Mouse (Mus musculus) adrenal gland, postnatal 14 days (tissue): ENCODE results near the gene Mecom. TPM values are rescaled to one million over a fixed set of nuclear protein-coding genes. Genes with fewer than 3 reads are reported as not detected.
"Not testable (repeated sequence)": the region's sequence is repeated elsewhere in the genome, so short reads cannot be mapped to it uniquely, and the experiment has no call there.

Source experiments
- DNase-seq: peaks from one replicate; pipeline ENCODE4 v3.0.0; 2021; ENCODE audit warnings: mixed read lengths
- long read RNA-seq, 2 experiments: library from polyadenylated mRNA; stranded (forward); transcript quantifications; one replicate each; pipeline ENCODE4 v2.0.0; 2021
- total RNA-seq: library from RNA; stranded (reverse); gene quantifications from 2 replicates; pipeline ENCODE4 v1.2.3, GENCODE M21; 2021

The Mecom gene
- total RNA-seq = 15.4 and 15.6 TPM in 2 replicates
- long read RNA-seq, experiment 1, partial matches to known transcripts = 0 of 2 reads
- long read RNA-seq, experiment 1, other reads (novel, unspliced or antisense) = 2 of 2 reads
- long read RNA-seq, experiment 2, partial matches to known transcripts = 3 of 7 reads
- long read RNA-seq, experiment 2, other reads (novel, unspliced or antisense) = 4 of 7 reads

- no peak for DNase-seq
Measured at GRCm38 (mm10) chr3:30547908-30548307, at the start of gene Mecom. TSS of gene Mecom (minus strand) at chr3:30548008.

- DNase-seq = no peak
Measured at GRCm38 (mm10) chr3:30597271-30597670, 49.5 kb upstream of the Mecom start.

GRCm38 (mm10) chr3:30595111-30595832 lies 47.5 kb upstream of the Mecom start:
- DNase-seq = peak; percentile 54

GRCm38 (mm10) chr3:30593719-30594485 lies 46.1 kb upstream of the Mecom start:
- DNase-seq = no peak

GRCm38 (mm10) chr3:30592418-30592853 lies 44.6 kb upstream of the Mecom start:
- peak; percentile 23 for DNase-seq

- DNase-seq = no peak
Measured at GRCm38 (mm10) chr3:30588865-30589264, 41.1 kb upstream of the Mecom start.

GRCm38 (mm10) chr3:30573549-30573948 lies 25.7 kb upstream of the Mecom start:
- DNase-seq = no peak

GRCm38 (mm10) chr3:30566333-30566732 lies 18.5 kb upstream of the Mecom start:
- not testable (repeated sequence) for DNase-seq

- DNase-seq = no peak
Measured at GRCm38 (mm10) chr3:30560677-30561314, 13.0 kb upstream of the Mecom start.

GRCm38 (mm10) chr3:30553741-30554140 lies 5.9 kb upstream of the Mecom start:
- no peak for DNase-seq

- DNase-seq = peak; percentile 10
Measured at GRCm38 (mm10) chr3:30550218-30550617, 2.4 kb upstream of the Mecom start.

- no peak for DNase-seq
Measured at GRCm38 (mm10) chr3:30548928-30549327, 1.1 kb upstream of the Mecom start.

- peak; percentile 53 for DNase-seq
Measured at GRCm38 (mm10) chr3:30546831-30547369, 908 bp downstream of the Mecom start.

- DNase-seq = no peak
Measured at GRCm38 (mm10) chr3:30546366-30546765, 1.4 kb downstream of the Mecom start.

- DNase-seq = no peak
Measured at GRCm38 (mm10) chr3:30545246-30545645, 2.6 kb downstream of the Mecom start.

- DNase-seq = no peak
Measured at GRCm38 (mm10) chr3:30544305-30544704, 3.5 kb downstream of the Mecom start.

- peak; percentile 72 for DNase-seq
Measured at GRCm38 (mm10) chr3:30535821-30536220, 12.0 kb downstream of the Mecom start.

GRCm38 (mm10) chr3:30520751-30521150 lies 27.1 kb downstream of the Mecom start:
- not testable (repeated sequence) for DNase-seq

GRCm38 (mm10) chr3:30519425-30519824 lies 28.4 kb downstream of the Mecom start:
- DNase-seq = no peak

GRCm38 (mm10) chr3:30515795-30516170 lies 32.0 kb downstream of the Mecom start:
- no peak for DNase-seq

- DNase-seq = peak; percentile 73
Measured at GRCm38 (mm10) chr3:30514901-30515794, 32.7 kb downstream of the Mecom start.
